Mouse (Mus musculus) adrenal gland, postnatal 25 days (tissue): ENCODE data around the gene Olfr205. TPM values are rescaled to one million over a fixed set of nuclear protein-coding genes. Genes with fewer than 3 reads are reported as not detected.
"Not testable (repeated sequence)": the region's sequence is repeated elsewhere in the genome, so short reads cannot be mapped to it uniquely, and the experiment has no call there.

ENCODE experiments used
- DNase-seq: peaks from one replicate; pipeline ENCODE4 v3.0.0; 2021; ENCODE audit warnings: mixed read lengths
- long read RNA-seq: library from polyadenylated mRNA; stranded (forward); transcript quantifications from one replicate; pipeline ENCODE4 v2.0.0, GENCODE M21; 2021
- total RNA-seq: library from RNA; stranded (reverse); gene quantifications from 2 replicates; pipeline ENCODE4 v1.2.3, GENCODE M21; 2021

Olfr205 gene
- not detected in 2 replicates for total RNA-seq
- long read RNA-seq = 0 reads

- DNase-seq = no peak
These were observed at the start of gene Olfr205 for GRCm38 (mm10) chr16:59331038-59331437. Gene Olfr205, minus strand, starts transcription at chr16:59331138.

- DNase-seq = no peak
These were observed 33.0 kb upstream of the Olfr205 start, which contains the start of gene Olfr209 for GRCm38 (mm10) chr16:59363893-59364292. Gene Olfr209, minus strand, starts transcription at chr16:59363993.

DNA sequence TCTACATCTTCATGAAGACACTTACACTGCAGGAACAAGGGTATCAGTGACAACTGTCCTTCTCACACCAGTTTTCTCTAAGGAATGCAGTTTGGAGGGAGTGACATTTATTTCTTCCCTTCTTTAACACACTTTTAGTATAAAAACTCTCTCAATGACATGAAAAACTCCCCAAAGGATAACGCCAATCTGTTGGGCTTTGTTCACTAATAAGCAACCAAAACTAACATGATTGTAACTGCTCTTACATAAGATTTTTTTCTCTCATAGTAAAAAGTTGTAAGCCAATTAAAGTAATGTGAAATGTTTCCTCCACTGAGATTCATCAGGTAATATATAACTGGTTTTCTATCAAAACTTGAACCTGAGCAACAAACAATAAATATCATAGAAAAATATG, 18.2 kb upstream of the Olfr205 start, which contains the start of gene Olfr206:
Gene Olfr206, minus strand, starts transcription at position 101 of the 400 bp plus-strand sequence.
- no peak for DNase-seq

DNA sequence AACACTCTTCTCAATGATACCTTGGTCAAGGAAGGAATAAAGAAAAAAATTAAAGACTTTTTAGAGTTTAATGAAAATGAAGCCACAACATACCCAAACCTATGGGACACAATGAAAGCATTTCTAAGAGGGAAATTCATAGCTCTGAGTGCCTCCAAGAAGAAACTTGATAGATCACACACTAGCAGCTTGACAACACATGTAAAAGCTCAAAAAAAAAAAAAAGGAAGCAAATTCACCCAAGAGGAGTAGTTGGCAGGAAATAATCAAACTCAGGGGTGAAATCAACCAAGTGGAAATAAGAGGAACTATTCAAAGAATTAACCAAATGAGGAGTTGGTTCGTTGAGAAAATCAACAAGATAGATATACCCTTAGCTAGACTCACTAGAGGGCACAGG, 7.7 kb downstream of the Olfr205 start:
- not testable (repeated sequence) for DNase-seq

GRCm38 (mm10) chr16:59318148-59318547, 12.8 kb downstream of the Olfr205 start, which contains the start of gene Olfr204:
Gene Olfr204, minus strand, starts transcription at chr16:59318248.
- DNase-seq = no peak

GRCm38 (mm10) chr16:59298581-59298980, 32.4 kb downstream of the Olfr205 start, which contains the start of gene Olfr203:
Gene Olfr203, plus strand, starts transcription at chr16:59298881.
- no peak for DNase-seq

GRCm38 (mm10) chr16:59287576-59287975, 43.4 kb downstream of the Olfr205 start:
- DNase-seq = not testable (repeated sequence)

GRCm38 (mm10) chr16:59286693-59287092, 44.2 kb downstream of the Olfr205 start, which contains the start of gene Olfr202:
Gene Olfr202, minus strand, starts transcription at chr16:59286793.
- no peak for DNase-seq

GRCm38 (mm10) chr16:59283476-59283875, 47.5 kb downstream of the Olfr205 start:
- DNase-seq = no peak

GRCm38 (mm10) chr16:59280542-59280941, 50.4 kb downstream of the Olfr205 start:
- DNase-seq = no peak

Other genes with a start within 250 kb of the Olfr205 start
- gene Olfr191, start 241.3 kb downstream of the Olfr205 start, total RNA-seq = not detected in 2 replicates
- gene Olfr193, start 219.3 kb downstream of the Olfr205 start, total RNA-seq = not detected in 2 replicates
- gene Olfr194, start 210.1 kb downstream of the Olfr205 start, total RNA-seq = not detected in 2 replicates
- not detected in 2 replicates for gene Olfr195, start 184.1 kb downstream of the Olfr205 start, total RNA-seq
- gene Olfr196, start 160.7 kb downstream of the Olfr205 start, total RNA-seq = not detected in 2 replicates
- not detected in 2 replicates for gene Olfr198, start 127.6 kb downstream of the Olfr205 start, total RNA-seq
- gene Olfr199, start 111.4 kb downstream of the Olfr205 start, total RNA-seq = not detected in 2 replicates
- gene Olfr201, start 58.5 kb downstream of the Olfr205 start, total RNA-seq = not detected in 2 replicates
- gene Olfr202, start 44.3 kb downstream of the Olfr205 start, total RNA-seq = not detected in 2 replicates
- gene Olfr203, start 32.3 kb downstream of the Olfr205 start, total RNA-seq = not detected in 2 replicates
- not detected in 2 replicates for gene Olfr204, start 12.9 kb downstream of the Olfr205 start, total RNA-seq
- not detected in 2 replicates for gene Olfr206, start 18.1 kb upstream of the Olfr205 start, total RNA-seq
- not detected in 2 replicates for gene Olfr209, start 32.9 kb upstream of the Olfr205 start, total RNA-seq
- gene Gabrr3, start 76.2 kb upstream of the Olfr205 start, total RNA-seq = not detected in 2 replicates
- gene Riox2, start 140.6 kb upstream of the Olfr205 start, total RNA-seq = 25.6 and 28.2 TPM in 2 replicates